Mouse (Mus musculus): ENCODE measurements around the gene Hsd17b10. TPM values are rescaled to one million over a fixed set of nuclear protein-coding genes. Genes with fewer than 3 reads are reported as not detected.
A peak's percentile ranks its signal among the peaks of the same experiment; 100 is the strongest.

The Hsd17b10 gene
- total and polyA plus RNA-seq, 2 experiments from 2014 or later, result 62.8 to 78.9 TPM

DNA sequence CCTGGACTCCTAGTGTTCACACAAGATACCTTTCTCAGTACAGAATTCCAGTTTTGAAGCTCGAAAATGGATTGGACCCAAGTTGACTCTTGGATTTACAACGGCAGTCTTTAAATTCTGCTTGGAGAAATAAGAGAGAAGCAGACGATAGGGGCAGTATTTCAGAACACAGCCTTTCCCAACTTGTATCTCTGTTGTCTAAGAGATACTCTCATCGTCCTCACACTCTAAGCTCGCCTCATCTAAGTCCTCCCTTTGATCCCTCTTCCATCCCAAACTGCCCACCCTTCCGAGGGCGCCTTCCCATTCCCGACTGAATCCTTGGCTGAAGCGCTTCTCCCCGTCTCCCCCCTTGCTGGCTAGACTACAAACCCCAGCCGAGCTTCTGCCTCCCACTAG, 14.1 kb downstream of the Hsd17b10 start:
- H3K27ac ChIP-seq (ENCODE audit: low read depth, low read length), result peak overlapping the region; percentile 71
- no peak for DNase-seq (ENCODE audit: low spot score)
- ATAC-seq (ENCODE audit: low FRiP score), result peak; percentile 52
- TF ChIP-seq CTCF (IDR thresholded peaks at IDR 0.05), result peak; percentile 49
- no peaks in the 10 kb centered on the region for H3K4me1 ChIP-seq (ENCODE audit: insufficient read depth, low read length)
- peak overlapping the region; percentile 48 for H3K4me3 ChIP-seq (ENCODE audit: low read depth, low read length)
- peak overlapping the region; percentile 29; the same call in 1 of the 2 replicates for H3K9ac ChIP-seq (replicated peaks; ENCODE audit: low read length, poor library complexity, severe bottlenecking)
- 27% methylated on average over 11 of the region's 11 CpGs for WGBS
- H3K4me2 ChIP-seq (ENCODE audit: low read depth, low read length, poor library complexity, severe bottlenecking), result peak overlapping the region; percentile 47
- no peaks in the 10 kb centered on the region for H3K9me3 ChIP-seq (ENCODE audit: low read length)
- H3K27me3 ChIP-seq (ENCODE audit: insufficient read depth, low read length), result no peaks in the 10 kb centered on the region; the same call in 1 of the 2 replicates
- no peaks in the 10 kb centered on the region for H3K36me3 ChIP-seq (ENCODE audit: insufficient read depth, low read length)

DNA sequence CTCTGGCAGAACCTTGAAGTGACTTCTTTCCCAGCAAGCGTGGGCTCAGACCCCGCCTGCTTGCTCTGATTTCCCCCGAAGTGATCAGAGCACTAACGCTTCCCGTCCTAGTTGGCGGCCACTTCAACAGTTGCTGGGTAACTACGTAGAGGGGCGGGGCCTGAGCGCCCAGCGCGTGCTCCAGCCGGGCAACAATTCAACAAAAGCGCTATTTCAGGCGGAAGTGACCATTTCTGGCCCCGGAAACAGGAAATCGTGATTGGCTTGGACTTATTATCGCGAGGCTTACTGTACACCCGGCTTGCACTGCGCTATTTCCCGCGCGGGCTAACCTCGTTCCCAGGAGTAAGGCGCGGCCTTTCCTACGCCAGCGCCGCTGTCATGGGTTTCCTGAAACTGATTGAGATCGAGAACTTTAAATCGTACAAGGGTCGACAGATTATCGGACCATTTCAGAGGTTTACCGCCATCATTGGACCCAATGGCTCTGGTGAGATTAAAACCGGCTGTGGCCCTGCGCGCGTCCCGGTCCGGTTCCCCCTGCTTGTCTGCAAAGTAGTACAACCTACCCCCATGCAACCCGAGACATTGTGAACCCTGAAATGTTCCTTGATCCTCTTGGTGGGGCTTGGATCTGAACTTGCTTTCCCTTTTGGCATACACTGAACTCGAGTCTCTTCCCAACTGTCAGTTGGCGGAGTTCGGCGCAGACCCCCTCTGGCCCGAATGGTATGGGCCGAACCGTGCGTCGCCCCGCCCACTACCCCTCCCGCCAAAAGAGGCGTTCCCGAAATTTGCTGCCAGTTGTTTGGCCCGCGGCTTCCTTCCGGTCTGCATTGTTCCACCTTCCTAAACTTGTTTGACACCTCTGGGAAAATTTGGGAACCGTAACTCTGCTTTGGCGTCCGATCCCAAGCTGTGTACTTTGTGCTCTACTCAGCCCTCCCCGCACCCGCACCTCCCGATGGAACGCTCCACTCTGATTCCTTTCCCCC, 14.8 kb downstream of the Hsd17b10 start, which contains the start of the genes Ribc1 and Smc1a:
Ribc1 (minus strand) TSS at position 145 of the 995 bp plus-strand sequence.
Smc1a (plus strand) TSS at position 278 of the 995 bp plus-strand sequence.
- no peaks in the 10 kb centered on the region for H3K9me3 ChIP-seq (ENCODE audit: low read length)
- peak within 1 kb of the TSS; percentile 48 for H3K4me3 ChIP-seq (ENCODE audit: low read depth, low read length)
- DNase-seq (ENCODE audit: low spot score), result peak; percentile 96
- TF ChIP-seq CTCF (IDR thresholded peaks at IDR 0.05), result no peak
- peak within 1 kb of the TSS; percentile 48 for H3K4me2 ChIP-seq (ENCODE audit: low read depth, low read length, poor library complexity, severe bottlenecking)
- peak within 1 kb of the TSS; percentile 83 for H3K27ac ChIP-seq (ENCODE audit: low read depth, low read length)
- peaks cover 3% of the 10 kb centered on the region; the same call in 1 of the 2 replicates for H3K27me3 ChIP-seq (ENCODE audit: insufficient read depth, low read length)
- 17% methylated on average over 64 of the region's 64 CpGs for WGBS
- peak; percentile 99 for ATAC-seq (ENCODE audit: low FRiP score)
- no peaks in the 10 kb centered on the region for H3K4me1 ChIP-seq (ENCODE audit: insufficient read depth, low read length)
- H3K36me3 ChIP-seq (ENCODE audit: insufficient read depth, low read length), result no peaks in the 10 kb centered on the region
- peak within 1 kb of the TSS; percentile 55 for H3K9ac ChIP-seq (replicated peaks; ENCODE audit: low read length, poor library complexity, severe bottlenecking)

DNA sequence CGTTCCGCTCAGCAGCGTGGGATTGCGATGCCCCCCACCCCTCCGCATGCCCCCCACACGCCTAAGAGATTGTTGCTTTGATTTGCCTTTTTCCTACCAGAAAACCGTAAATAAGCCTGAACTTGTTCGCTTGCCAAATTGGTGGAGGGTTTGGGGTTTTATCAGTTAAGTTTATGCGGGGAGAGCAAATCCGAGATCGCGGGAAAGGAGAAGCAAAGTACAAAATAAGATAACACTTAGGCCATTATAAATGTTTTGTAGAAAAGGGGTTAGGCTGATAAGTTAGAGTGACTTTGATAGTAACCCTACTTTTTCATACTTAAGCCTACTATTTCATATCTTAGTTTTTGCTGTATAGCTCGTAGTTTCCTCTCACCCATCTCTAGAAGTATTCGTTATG, 15.5 kb downstream of the Hsd17b10 start:
- DNase-seq (ENCODE audit: low spot score) (no peak), ATAC-seq (ENCODE audit: low FRiP score) (no peak)
- TF ChIP-seq CTCF (IDR thresholded peaks at IDR 0.05), result no peak
- Histone ChIP-seq H3K4me1 (ENCODE audit: insufficient read depth, low read length) (no peaks in the 10 kb centered on the region), H3K9ac (replicated peaks; ENCODE audit: low read length, poor library complexity, severe bottlenecking) (no peak overlapping the region; the same call in 1 of the 2 replicates), H3K4me3 (ENCODE audit: low read depth, low read length) (peak overlapping the region; percentile 48), H3K36me3 (ENCODE audit: insufficient read depth, low read length) (no peaks in the 10 kb centered on the region), H3K27me3 (ENCODE audit: insufficient read depth, low read length) (peaks cover 5% of the 10 kb centered on the region; the same call in 1 of the 2 replicates), H3K9me3 (ENCODE audit: low read length) (no peaks in the 10 kb centered on the region), H3K4me2 (ENCODE audit: low read depth, low read length, poor library complexity, severe bottlenecking) (peak overlapping the region; percentile 48), H3K27ac (ENCODE audit: low read depth, low read length) (peak overlapping the region; percentile 26; the same call in 1 of the 2 replicates)
- WGBS, result 26% methylated on average over 14 of the region's 14 CpGs

DNA sequence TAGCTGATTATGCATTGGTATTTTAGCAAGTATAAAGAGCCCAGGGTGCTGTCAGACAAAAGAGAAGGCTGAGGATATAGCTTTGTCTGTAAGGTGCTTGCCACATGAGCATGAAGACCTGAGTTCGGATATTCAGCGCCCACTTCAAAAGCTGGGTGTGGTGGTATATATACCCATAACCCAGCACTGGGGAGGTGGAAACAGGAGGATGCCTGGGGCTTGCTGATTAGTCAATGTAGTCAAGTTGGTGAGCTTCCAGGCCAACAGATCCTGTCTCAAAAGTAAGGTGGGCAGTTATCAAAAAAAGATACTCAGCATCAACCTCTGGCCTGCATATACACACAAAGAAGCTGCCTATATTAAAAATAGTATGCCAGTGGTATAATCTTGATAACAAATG, 17.6 kb downstream of the Hsd17b10 start:
- Histone ChIP-seq H3K4me2 (ENCODE audit: low read depth, low read length, poor library complexity, severe bottlenecking) (no peak overlapping the region), H3K4me3 (ENCODE audit: low read depth, low read length) (no peak overlapping the region), H3K9ac (replicated peaks; ENCODE audit: low read length, poor library complexity, severe bottlenecking) (no peak overlapping the region), H3K36me3 (ENCODE audit: insufficient read depth, low read length) (no peaks in the 10 kb centered on the region), H3K27ac (ENCODE audit: low read depth, low read length) (no peak overlapping the region), H3K9me3 (ENCODE audit: low read length) (no peaks in the 10 kb centered on the region), H3K4me1 (ENCODE audit: insufficient read depth, low read length) (no peaks in the 10 kb centered on the region), H3K27me3 (ENCODE audit: insufficient read depth, low read length) (peaks cover 8% of the 10 kb centered on the region; the same call in 1 of the 2 replicates)
- no peak for ATAC-seq (ENCODE audit: low FRiP score)
- DNase-seq (ENCODE audit: low spot score), result no peak
- 80% methylated on average over 2 of the region's 2 CpGs for WGBS
- TF ChIP-seq CTCF (IDR thresholded peaks at IDR 0.05), result no peak

DNA sequence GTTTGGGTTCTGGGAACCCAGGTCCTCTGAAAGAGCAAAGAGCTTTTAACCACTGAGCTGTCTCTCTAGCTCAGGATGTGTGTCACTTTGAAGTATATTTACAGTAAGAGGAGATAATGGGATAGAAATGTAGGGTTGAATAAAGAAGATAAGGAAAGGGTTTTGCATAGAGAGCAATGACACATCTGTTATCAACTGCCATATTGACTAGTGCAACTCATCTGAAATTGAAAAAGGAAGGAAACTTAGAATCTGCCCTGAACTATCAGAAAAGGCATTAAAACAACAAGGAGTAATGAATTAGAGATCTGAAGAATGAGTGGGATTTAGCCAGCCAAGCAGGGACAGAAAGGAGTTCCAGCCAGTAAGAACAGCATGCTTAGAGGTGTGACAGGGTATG, 38.2 kb downstream of the Hsd17b10 start:
- TF ChIP-seq CTCF (IDR thresholded peaks at IDR 0.05), result no peak
- Histone ChIP-seq H3K4me1 (ENCODE audit: insufficient read depth, low read length) (no peaks in the 10 kb centered on the region), H3K4me2 (ENCODE audit: low read depth, low read length, poor library complexity, severe bottlenecking) (no peak overlapping the region), H3K9ac (replicated peaks; ENCODE audit: low read length, poor library complexity, severe bottlenecking) (no peak overlapping the region), H3K27ac (ENCODE audit: low read depth, low read length) (no peak overlapping the region), H3K4me3 (ENCODE audit: low read depth, low read length) (no peak overlapping the region), H3K27me3 (ENCODE audit: insufficient read depth, low read length) (0 out of 2 replicates have a peak, but pooled peaks cover 2% of the 10 kb centered on the region), H3K36me3 (ENCODE audit: insufficient read depth, low read length) (no peaks in the 10 kb centered on the region), H3K9me3 (ENCODE audit: low read length) (no peaks in the 10 kb centered on the region)
- DNase-seq (ENCODE audit: low spot score) (no peak), ATAC-seq (ENCODE audit: low FRiP score) (no peak)

DNA sequence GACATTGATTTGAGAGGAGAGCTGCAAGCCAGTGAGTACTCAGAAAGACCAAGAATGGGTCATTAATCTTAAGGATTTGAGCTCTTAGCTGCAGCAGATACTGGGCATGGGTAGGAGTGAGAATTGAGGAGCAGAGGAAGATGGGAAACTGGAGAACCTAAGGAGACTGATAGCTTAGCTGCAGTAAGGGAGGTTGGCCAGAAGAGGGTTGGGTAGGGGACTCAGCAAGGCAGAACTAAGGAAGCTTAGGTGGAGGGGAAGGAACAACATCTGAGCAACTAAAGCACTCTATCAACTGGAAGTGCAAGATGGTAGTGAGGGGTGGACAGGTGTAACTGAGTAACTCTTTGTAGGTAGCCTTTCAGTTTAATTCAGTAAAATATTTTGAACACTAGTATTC, 45.6 kb downstream of the Hsd17b10 start:
- no peaks in the 10 kb centered on the region for H3K4me1 ChIP-seq (ENCODE audit: insufficient read depth, low read length)
- H3K27ac ChIP-seq (ENCODE audit: low read depth, low read length), result no peak overlapping the region
- ATAC-seq (ENCODE audit: low FRiP score) (no peak), DNase-seq (ENCODE audit: low spot score) (peak; percentile 5)
- peaks cover 15% of the 10 kb centered on the region for H3K27me3 ChIP-seq (ENCODE audit: insufficient read depth, low read length)
- H3K36me3 ChIP-seq (ENCODE audit: insufficient read depth, low read length), result peaks cover 2% of the 10 kb centered on the region; the same call in 1 of the 2 replicates
- no peak overlapping the region for H3K9ac ChIP-seq (replicated peaks; ENCODE audit: low read length, poor library complexity, severe bottlenecking)
- TF ChIP-seq CTCF (IDR thresholded peaks at IDR 0.05), result peak; percentile 56
- H3K9me3 ChIP-seq (ENCODE audit: low read length), result no peaks in the 10 kb centered on the region
- no peak overlapping the region for H3K4me2 ChIP-seq (ENCODE audit: low read depth, low read length, poor library complexity, severe bottlenecking)
- no peak overlapping the region for H3K4me3 ChIP-seq (ENCODE audit: low read depth, low read length)
